In the genomic region with DNA sequence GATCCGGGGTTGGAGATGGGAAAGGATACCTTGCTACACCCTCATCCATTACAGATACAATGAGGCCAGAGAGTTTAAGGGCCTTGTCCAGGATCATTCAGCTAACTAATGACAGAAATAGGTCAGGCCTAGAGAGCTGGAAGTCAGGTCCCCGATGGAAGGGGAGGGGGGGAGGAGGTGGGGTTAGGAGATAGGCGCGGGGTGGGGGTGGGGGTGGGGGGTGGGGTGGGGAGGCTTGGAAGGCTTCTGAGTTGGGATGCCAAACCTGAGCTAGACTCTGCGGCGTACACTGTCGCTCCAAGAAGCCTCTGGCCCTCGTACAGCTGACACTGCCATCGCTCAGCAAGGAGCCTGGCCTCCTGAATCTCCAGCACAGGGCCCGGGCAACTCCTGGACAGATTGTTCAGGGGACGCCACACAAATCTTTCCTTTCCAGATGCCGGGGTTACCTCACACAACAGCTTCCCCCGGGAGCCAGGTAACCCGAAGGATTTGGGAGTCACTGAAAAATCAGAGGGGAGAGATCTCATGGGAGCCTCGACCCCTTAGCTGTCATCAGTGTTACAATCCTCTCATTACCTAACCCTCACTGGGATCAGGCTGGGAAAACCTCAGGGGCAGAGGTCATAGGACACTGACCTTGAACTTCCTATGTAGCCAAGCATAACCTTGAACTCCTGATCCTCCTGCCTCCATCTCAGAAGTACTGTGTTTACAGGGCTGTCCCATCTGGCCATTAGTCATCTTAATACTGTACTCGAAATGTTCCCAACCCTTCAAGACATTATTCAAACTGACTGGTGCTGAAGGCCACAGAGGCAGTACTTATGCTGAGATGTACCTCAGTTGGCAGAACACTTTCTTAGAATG, we compare ENCODE assay signal across 8 mouse cellular contexts. TPM values are rescaled to one million over a fixed set of nuclear protein-coding genes. Genes with fewer than 3 reads are reported as not detected.
DNase-seq lines count a peak whose midpoint lies in the region; ATAC-seq and TF ChIP-seq lines count a peak whose summit lies in the region.

No protein-coding gene starts in this region.

- no peak for TF ChIP-seq POLR2A in cortical plate, adult 2 months (IDR thresholded peaks at IDR 0.05; ENCODE audit: extremely low read depth, insufficient read depth, low read length)

- no peak for ATAC-seq in heart, embryonic 16.5 days (replicated peaks; ENCODE audit: extremely low read depth, insufficient read depth, low FRiP score)
- no peak for ATAC-seq in hindbrain, embryonic 13.5 days (ENCODE audit: low FRiP score)
- ATAC-seq in midbrain, postnatal 0 days (ENCODE audit: low FRiP score) = no peak

- no peak for DNase-seq in heart, postnatal 4 days
- no peak for DNase-seq in midbrain, postnatal 0 days (ENCODE audit: low spot score)
- DNase-seq in left cerebral cortex, postnatal 25 days (ENCODE audit: low spot score in 2 of 2) = no peak
- DNase-seq in lung, postnatal 25 days (ENCODE audit: low spot score) = no peak
- no peak for DNase-seq in gastrocnemius, postnatal 14 days

- peaks cover 13% of the 10 kb centered on the region for H3K4me1 ChIP-seq in heart, embryonic 16.5 days (ENCODE audit: control insufficient read depth, insufficient read depth, low read length)
- H3K4me1 ChIP-seq in cortical plate, adult 2 months (ENCODE audit: control insufficient read depth, insufficient read depth, low read length) = no peaks in the 10 kb centered on the region
- peaks cover 43% of the 10 kb centered on the region for H3K4me1 ChIP-seq in hindbrain, embryonic 13.5 days (replicated peaks)
- 0 out of 2 replicates have a peak, but pooled peaks cover 8% of the 10 kb centered on the region for H3K4me1 ChIP-seq in midbrain, postnatal 0 days (ENCODE audit: insufficient read depth, low read length)

- H3K9me3 ChIP-seq in heart, embryonic 16.5 days (replicated peaks; ENCODE audit: control insufficient read depth, low read length) = no peaks in the 10 kb centered on the region
- no peaks in the 10 kb centered on the region for H3K9me3 ChIP-seq in hindbrain, embryonic 13.5 days
- H3K9me3 ChIP-seq in midbrain, postnatal 0 days (ENCODE audit: low read length) = no peaks in the 10 kb centered on the region

- H3K4me2 ChIP-seq in heart, embryonic 16.5 days (ENCODE audit: low read depth, low read length) = peak overlapping the region; percentile 90
- H3K4me2 ChIP-seq in hindbrain, embryonic 13.5 days = peak overlapping the region; percentile 65
- H3K4me2 ChIP-seq in midbrain, postnatal 0 days (ENCODE audit: low read depth, low read length, poor library complexity, severe bottlenecking) = peak overlapping the region; percentile 69

- peak overlapping the region; percentile 81 for H3K9ac ChIP-seq in heart, embryonic 16.5 days (ENCODE audit: low read length)
- H3K9ac ChIP-seq in hindbrain, embryonic 13.5 days = peak overlapping the region; percentile 76
- H3K9ac ChIP-seq in midbrain, postnatal 0 days (replicated peaks; ENCODE audit: low read length, poor library complexity, severe bottlenecking) = peak overlapping the region; percentile 75

- TF ChIP-seq CTCF in cortical plate, adult 2 months (IDR thresholded peaks at IDR 0.05; ENCODE audit: extremely low read depth, insufficient read depth, low read length) = no peak
- no peak for TF ChIP-seq CTCF in midbrain, postnatal 0 days (IDR thresholded peaks at IDR 0.05)

- 50% methylated on average over 14 of the region's 16 CpGs for WGBS in heart, embryonic 16.5 days
- WGBS in hindbrain, embryonic 13.5 days = 31% methylated on average over 16 of the region's 16 CpGs
- WGBS in midbrain, postnatal 0 days = 22% methylated on average over 13 of the region's 16 CpGs

- H3K27ac ChIP-seq in heart, embryonic 16.5 days (ENCODE audit: low read length) = peak overlapping the region; percentile 98
- H3K27ac ChIP-seq in cortical plate, adult 2 months (ENCODE audit: insufficient read depth, low read length) = peak overlapping the region; percentile 94
- H3K27ac ChIP-seq in hindbrain, embryonic 13.5 days = peak overlapping the region; percentile 99
- H3K27ac ChIP-seq in midbrain, postnatal 0 days (ENCODE audit: low read depth, low read length) = peak overlapping the region; percentile 99

- intact Hi-C loops in left cerebral cortex, postnatal 25 days (cut with DNase I) = loop anchor here (1.0 kb wide), 3 partner anchors 13 to 42 kb away; a partner anchor contains a TSS
- intact Hi-C loops in gastrocnemius, postnatal 14 days (cut with DNase I; ENCODE audit: low total_unique reads) = loop anchor here (5.0 kb wide), 2 partner anchors 43 to 177 kb away; a partner anchor contains a TSS

- H3K4me3 ChIP-seq in heart, embryonic 16.5 days (ENCODE audit: low read length) = no peak overlapping the region; the same call in 1 of the 2 replicates
- H3K4me3 ChIP-seq in cortical plate, adult 2 months (ENCODE audit: insufficient read depth, low read length) = peak overlapping the region; percentile 39; the same call in 1 of the 2 replicates
- H3K4me3 ChIP-seq in hindbrain, embryonic 13.5 days = peak overlapping the region; percentile 39
- peak overlapping the region; percentile 32; the same call in 1 of the 2 replicates for H3K4me3 ChIP-seq in midbrain, postnatal 0 days (ENCODE audit: low read depth, low read length)

- peaks cover 7% of the 10 kb centered on the region; the same call in 1 of the 2 replicates for H3K27me3 ChIP-seq in heart, embryonic 16.5 days (ENCODE audit: control insufficient read depth, insufficient read depth, low read length)
- H3K27me3 ChIP-seq in hindbrain, embryonic 13.5 days = peaks cover 11% of the 10 kb centered on the region; the same call in 1 of the 2 replicates
- H3K27me3 ChIP-seq in midbrain, postnatal 0 days (ENCODE audit: insufficient read depth, low read length) = no peaks in the 10 kb centered on the region

- H3K36me3 ChIP-seq in heart, embryonic 16.5 days (ENCODE audit: control insufficient read depth, insufficient read depth) = no peaks in the 10 kb centered on the region
- H3K36me3 ChIP-seq in hindbrain, embryonic 13.5 days = peaks cover 5% of the 10 kb centered on the region; the same call in 1 of the 2 replicates
- no peaks in the 10 kb centered on the region for H3K36me3 ChIP-seq in midbrain, postnatal 0 days (ENCODE audit: insufficient read depth, low read length)

RNA-seq across cellular contexts. Expression of a gene that starts 6.3 kb away (rescaled TPM):
- polyA plus RNA-seq in heart, embryonic 16.5 days (2015; fragmentation: Nextera tagmentation; extraction: Ambion mirVana) = 1.1 and 1.7 TPM in 2 replicates
- total RNA-seq in heart, postnatal 4 days (2021) = 1 to 10 TPM in 1 of 2 experiments, under 1 TPM in 1; 0.68 to 1.0 TPM
- polyA plus RNA-seq in cortical plate, adult 2 months (2012; rRNA removed) = 5.1 and 6.5 TPM in 2 replicates
- 2.4 and 2.6 TPM in 2 replicates for polyA plus RNA-seq in hindbrain, embryonic 13.5 days (2015; fragmentation: Nextera tagmentation; extraction: Ambion mirVana)
- 1.1 and 2.1 TPM in 2 replicates for total RNA-seq in midbrain, postnatal 0 days (2014; rRNA removed)
- polyA plus RNA-seq in midbrain, postnatal 0 days (2015; fragmentation: Nextera tagmentation; extraction: Ambion mirVana) = 2.8 and 3.5 TPM in 2 replicates
- total RNA-seq in left cerebral cortex, postnatal 25 days (2021) = 1 to 10 TPM; 2.9 to 3.6 TPM
- total RNA-seq in gastrocnemius, postnatal 14 days (2021) = under 1 TPM; 0.43 to 0.62 TPM

RNA-seq across cellular contexts. Expression of a gene that starts 14.7 kb away (rescaled TPM):
- 203 and 265 TPM in 2 replicates for polyA plus RNA-seq in heart, embryonic 16.5 days (2015; fragmentation: Nextera tagmentation; extraction: Ambion mirVana)
- total RNA-seq in heart, postnatal 4 days (2021) = 100 to 1,000 TPM; 549 to 587 TPM
- polyA plus RNA-seq in cortical plate, adult 2 months (2012; rRNA removed) = 1,375 and 1,380 TPM in 2 replicates
- polyA plus RNA-seq in hindbrain, embryonic 13.5 days (2015; fragmentation: Nextera tagmentation; extraction: Ambion mirVana) = 744 and 801 TPM in 2 replicates
- total RNA-seq in midbrain, postnatal 0 days (2014; rRNA removed) = 814 and 944 TPM in 2 replicates
- 810 TPM in 2 replicates for polyA plus RNA-seq in midbrain, postnatal 0 days (2015; fragmentation: Nextera tagmentation; extraction: Ambion mirVana)
- total RNA-seq in left cerebral cortex, postnatal 25 days (2021) = 1,000 to 10,000 TPM in 1 of 2 experiments, 100 to 1,000 TPM in 1; 954 to 1,041 TPM
- 100 to 1,000 TPM; 225 to 266 TPM for total RNA-seq in gastrocnemius, postnatal 14 days (2021)

RNA-seq across cellular contexts. Expression of a gene that starts 17.2 kb away (rescaled TPM):
- polyA plus RNA-seq in heart, embryonic 16.5 days (2015; fragmentation: Nextera tagmentation; extraction: Ambion mirVana) = 0.25 and 2.1 TPM in 2 replicates
- total RNA-seq in heart, postnatal 4 days (2021) = under 1 TPM; 0.41 to 0.55 TPM
- 1.1 and 4.7 TPM in 2 replicates for polyA plus RNA-seq in cortical plate, adult 2 months (2012; rRNA removed)
- polyA plus RNA-seq in hindbrain, embryonic 13.5 days (2015; fragmentation: Nextera tagmentation; extraction: Ambion mirVana) = 0.14 and 0.19 TPM in 2 replicates
- 0.19 and 2.8 TPM in 2 replicates for total RNA-seq in midbrain, postnatal 0 days (2014; rRNA removed)
- 0.25 and 0.58 TPM in 2 replicates for polyA plus RNA-seq in midbrain, postnatal 0 days (2015; fragmentation: Nextera tagmentation; extraction: Ambion mirVana)
- 1 to 10 TPM; 2.8 to 8.7 TPM for total RNA-seq in left cerebral cortex, postnatal 25 days (2021)
- total RNA-seq in gastrocnemius, postnatal 14 days (2021) = under 1 TPM; 0.27 to 0.51 TPM

RNA-seq across cellular contexts. Expression of a gene that starts 26.0 kb away (rescaled TPM):
- 387 and 398 TPM in 2 replicates for polyA plus RNA-seq in heart, embryonic 16.5 days (2015; fragmentation: Nextera tagmentation; extraction: Ambion mirVana)
- 100 to 1,000 TPM; 237 to 239 TPM for total RNA-seq in heart, postnatal 4 days (2021)
- 732 and 737 TPM in 2 replicates for polyA plus RNA-seq in cortical plate, adult 2 months (2012; rRNA removed)
- 481 and 505 TPM in 2 replicates for polyA plus RNA-seq in hindbrain, embryonic 13.5 days (2015; fragmentation: Nextera tagmentation; extraction: Ambion mirVana)
- total RNA-seq in midbrain, postnatal 0 days (2014; rRNA removed) = 512 and 647 TPM in 2 replicates
- polyA plus RNA-seq in midbrain, postnatal 0 days (2015; fragmentation: Nextera tagmentation; extraction: Ambion mirVana) = 628 and 643 TPM in 2 replicates
- total RNA-seq in left cerebral cortex, postnatal 25 days (2021) = 100 to 1,000 TPM; 648 to 675 TPM
- 100 to 1,000 TPM; 250 to 257 TPM for total RNA-seq in gastrocnemius, postnatal 14 days (2021)

RNA-seq across cellular contexts. Expression of a gene that starts 41.4 kb away (rescaled TPM):
- 2.4 and 2.7 TPM in 2 replicates for polyA plus RNA-seq in heart, embryonic 16.5 days (2015; fragmentation: Nextera tagmentation; extraction: Ambion mirVana)
- total RNA-seq in heart, postnatal 4 days (2021) = 1 to 10 TPM; 5.7 to 7.4 TPM
- polyA plus RNA-seq in cortical plate, adult 2 months (2012; rRNA removed) = 163 and 187 TPM in 2 replicates
- polyA plus RNA-seq in hindbrain, embryonic 13.5 days (2015; fragmentation: Nextera tagmentation; extraction: Ambion mirVana) = 21.3 and 22.5 TPM in 2 replicates
- 198 and 225 TPM in 2 replicates for total RNA-seq in midbrain, postnatal 0 days (2014; rRNA removed)
- 38.3 and 39.3 TPM in 2 replicates for polyA plus RNA-seq in midbrain, postnatal 0 days (2015; fragmentation: Nextera tagmentation; extraction: Ambion mirVana)
- total RNA-seq in left cerebral cortex, postnatal 25 days (2021) = 100 to 1,000 TPM; 207 to 229 TPM
- under 1 TPM; 0.33 to 0.45 TPM for total RNA-seq in gastrocnemius, postnatal 14 days (2021)
